Mouse (Mus musculus): ENCODE data around the gene Ddt.

The Ddt gene

GRCm38 (mm10) chr10:75766856-75767255 lies 6.4 kb downstream of the Ddt start:
- no peak for DNase-seq

- peak; percentile 87 for DNase-seq
Measured at GRCm38 (mm10) chr10:75764519-75765473, 8.4 kb downstream of the Ddt start.

- peak; percentile 97 for DNase-seq
Measured at GRCm38 (mm10) chr10:75763682-75764518, 9.3 kb downstream of the Ddt start, which contains the start of gene Cabin1. TSS of gene Cabin1 (minus strand) at chr10:75764341.

GRCm38 (mm10) chr10:75762413-75762812 lies 10.8 kb downstream of the Ddt start:
- DNase-seq, result no peak

GRCm38 (mm10) chr10:75760311-75760710 lies 12.9 kb downstream of the Ddt start:
- no peak for DNase-seq

- DNase-seq, result no peak
Measured at GRCm38 (mm10) chr10:75756719-75757118, 16.5 kb downstream of the Ddt start.

- DNase-seq, result peak; percentile 90
Measured at GRCm38 (mm10) chr10:75744017-75744416, 29.2 kb downstream of the Ddt start.

GRCm38 (mm10) chr10:75743369-75743768 lies 29.8 kb downstream of the Ddt start:
- no peak for DNase-seq

- DNase-seq, result no peak
Measured at GRCm38 (mm10) chr10:75740866-75741265, 32.3 kb downstream of the Ddt start.

GRCm38 (mm10) chr10:75725449-75725848 lies 47.8 kb downstream of the Ddt start:
- no peak for DNase-seq
